Mouse (Mus musculus): ENCODE data around the gene Tifa.

Tifa gene

GRCm38 (mm10) chr3:127787032-127787431 lies 2.6 kb upstream of the Tifa start:
- no peak for DNase-seq (ENCODE audit: low read depth, low spot score)

- no peak for DNase-seq (ENCODE audit: low read depth, low spot score)
Observed at GRCm38 (mm10) chr3:127788038-127788437, 1.6 kb upstream of the Tifa start.

GRCm38 (mm10) chr3:127788919-127789318 lies 686 bp upstream of the Tifa start:
- DNase-seq (ENCODE audit: low read depth, low spot score): no peak

GRCm38 (mm10) chr3:127790234-127791055 lies 840 bp downstream of the Tifa start:
- DNase-seq (ENCODE audit: low read depth, low spot score): no peak

GRCm38 (mm10) chr3:127791056-127791483 lies 1.5 kb downstream of the Tifa start:
- no peak for DNase-seq (ENCODE audit: low read depth, low spot score)

- no peak for DNase-seq (ENCODE audit: low read depth, low spot score)
Observed at GRCm38 (mm10) chr3:127791595-127792561, 2.3 kb downstream of the Tifa start.

- DNase-seq (ENCODE audit: low read depth, low spot score): no peak
Observed at GRCm38 (mm10) chr3:127793022-127793421, 3.4 kb downstream of the Tifa start.

- no peak for DNase-seq (ENCODE audit: low read depth, low spot score)
Observed at GRCm38 (mm10) chr3:127795762-127796161, 6.2 kb downstream of the Tifa start.

GRCm38 (mm10) chr3:127796271-127796670 lies 6.7 kb downstream of the Tifa start:
- DNase-seq (ENCODE audit: low read depth, low spot score): no peak

GRCm38 (mm10) chr3:127801162-127801561 lies 11.6 kb downstream of the Tifa start:
- DNase-seq (ENCODE audit: low read depth, low spot score): no peak

- DNase-seq (ENCODE audit: low read depth, low spot score): no peak
Observed at GRCm38 (mm10) chr3:127802814-127803213, 13.2 kb downstream of the Tifa start.

GRCm38 (mm10) chr3:127804439-127804838 lies 14.8 kb downstream of the Tifa start:
- DNase-seq (ENCODE audit: low read depth, low spot score): no peak

GRCm38 (mm10) chr3:127805071-127805470 lies 15.5 kb downstream of the Tifa start:
- DNase-seq (ENCODE audit: low read depth, low spot score): no peak

GRCm38 (mm10) chr3:127805991-127806390 lies 16.4 kb downstream of the Tifa start:
- DNase-seq (ENCODE audit: low read depth, low spot score): no peak

- DNase-seq (ENCODE audit: low read depth, low spot score): no peak
Observed at GRCm38 (mm10) chr3:127807846-127808245, 18.2 kb downstream of the Tifa start.

- DNase-seq (ENCODE audit: low read depth, low spot score): no peak
Observed at GRCm38 (mm10) chr3:127809103-127809502, 19.5 kb downstream of the Tifa start.

- no peak for DNase-seq (ENCODE audit: low read depth, low spot score)
Observed at GRCm38 (mm10) chr3:127817120-127817683, 27.6 kb downstream of the Tifa start.

GRCm38 (mm10) chr3:127818694-127819663 lies 29.4 kb downstream of the Tifa start:
- DNase-seq (ENCODE audit: low read depth, low spot score): no peak

GRCm38 (mm10) chr3:127820400-127820799 lies 30.8 kb downstream of the Tifa start:
- no peak for DNase-seq (ENCODE audit: low read depth, low spot score)

- no peak for DNase-seq (ENCODE audit: low read depth, low spot score)
Observed at GRCm38 (mm10) chr3:127821209-127821608, 31.6 kb downstream of the Tifa start.
